Mouse (Mus musculus): ENCODE measurements around the gene Cnot3.
"Not testable (repeated sequence)": the region's sequence is repeated elsewhere in the genome, so short reads cannot be mapped to it uniquely, and the experiment has no call there.

Cnot3 gene

DNA sequence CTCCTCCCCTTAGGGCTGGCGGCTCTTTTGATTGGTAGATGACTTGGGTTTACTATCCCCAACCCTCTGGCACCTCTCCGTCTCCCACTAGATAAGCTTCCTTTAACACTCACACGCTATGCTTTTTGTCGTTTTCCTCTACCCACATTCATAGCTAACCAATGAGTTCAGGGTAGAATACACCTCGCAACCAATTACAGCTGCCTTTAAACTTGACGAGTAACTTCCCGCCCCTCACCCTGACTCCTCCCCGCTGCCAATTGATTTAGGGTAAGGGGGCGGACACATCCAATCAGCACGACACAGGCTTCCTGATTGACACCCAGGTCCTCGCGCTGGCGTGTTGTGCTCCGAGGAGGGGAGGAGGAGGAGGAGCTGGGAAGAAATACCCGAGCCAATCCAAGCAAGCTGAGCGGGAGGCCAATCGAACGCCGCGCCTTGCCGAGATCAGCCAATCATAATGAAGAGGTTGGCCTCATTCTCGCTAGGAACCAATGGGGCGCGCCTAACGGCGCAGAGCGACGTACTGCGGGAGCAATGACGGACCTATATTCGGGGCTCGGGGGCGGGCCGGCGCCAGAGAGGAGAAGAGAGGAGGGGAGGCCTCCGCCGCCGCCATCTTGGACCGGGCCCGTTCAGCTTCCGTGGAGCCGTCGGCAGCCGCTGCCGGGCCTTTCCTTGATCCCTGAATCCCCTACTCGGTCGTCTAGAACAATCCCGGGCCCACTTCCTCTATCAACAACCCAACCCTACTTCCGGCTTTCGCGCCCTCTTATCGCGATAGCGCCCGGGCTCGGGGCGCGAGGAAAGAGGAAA, at the start of gene Cnot3:
Gene Cnot3 (plus strand): TSS at position 597 of the 816 bp plus-strand sequence.
- peak; percentile 99 to 100 for DNase-seq

DNA sequence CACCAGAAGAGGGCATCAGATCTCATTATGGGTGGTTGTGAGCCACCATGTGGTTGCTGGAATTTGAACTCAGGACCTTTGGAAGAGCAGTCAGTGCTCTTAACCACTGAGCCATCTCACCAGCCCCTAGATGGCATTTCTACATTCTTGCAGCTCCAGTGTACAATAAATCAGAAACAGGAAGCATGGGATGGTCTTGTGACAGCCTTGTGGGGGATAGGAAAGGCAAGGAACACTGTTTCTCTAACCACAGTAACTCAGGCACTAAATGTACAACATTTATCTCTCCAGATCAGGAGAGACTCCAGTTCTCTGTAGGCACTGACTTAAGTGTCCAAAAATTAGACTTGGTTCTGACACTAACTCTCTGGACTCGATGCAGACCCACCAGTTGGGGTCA, 47.3 kb upstream of the Cnot3 start:
- not testable (repeated sequence) for DNase-seq

DNA sequence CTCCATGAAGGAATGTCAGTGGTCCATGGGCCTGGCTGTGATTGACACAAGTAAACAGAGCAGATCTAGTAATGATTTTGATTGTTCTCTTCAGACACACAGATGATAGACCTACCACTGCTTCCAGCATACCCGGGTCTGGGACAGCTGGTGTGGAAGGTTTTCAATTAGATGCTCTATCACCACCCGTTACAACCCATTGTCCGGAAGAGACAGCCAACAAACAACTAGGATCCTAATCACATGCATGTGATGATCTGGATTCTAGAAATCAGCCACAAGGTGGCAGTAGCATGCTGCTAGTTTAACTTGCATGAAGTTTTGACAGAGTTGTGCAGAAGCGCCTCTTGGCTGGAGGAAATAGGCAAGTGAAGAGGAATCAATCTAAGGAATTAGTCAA, 43.9 kb upstream of the Cnot3 start:
- DNase-seq = peak in 1 of 2 experiments; percentile 23

DNA sequence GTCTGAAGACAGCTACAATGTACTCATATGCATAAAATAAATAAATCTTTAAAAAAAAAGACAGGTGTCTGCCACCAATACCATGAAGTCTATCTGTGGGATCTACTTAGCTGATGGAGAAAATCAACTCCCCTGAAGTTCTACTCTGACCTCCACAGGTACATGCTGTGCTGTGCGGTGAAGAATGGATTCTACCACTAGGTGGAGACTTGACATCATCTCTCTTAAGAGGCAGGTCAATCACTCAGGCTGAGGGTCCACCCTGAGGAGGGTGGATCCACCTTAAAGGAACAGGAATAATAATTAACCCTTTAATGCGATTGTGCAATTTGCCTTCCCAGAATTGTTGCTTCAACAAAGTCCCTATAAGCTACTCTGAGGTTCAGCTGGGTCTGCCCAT, 38.3 kb upstream of the Cnot3 start:
- no peak for DNase-seq

- DNase-seq = no peak
These were observed 37.7 kb upstream of the Cnot3 start for GRCm38 (mm10) chr7:3607391-3607790.

DNA sequence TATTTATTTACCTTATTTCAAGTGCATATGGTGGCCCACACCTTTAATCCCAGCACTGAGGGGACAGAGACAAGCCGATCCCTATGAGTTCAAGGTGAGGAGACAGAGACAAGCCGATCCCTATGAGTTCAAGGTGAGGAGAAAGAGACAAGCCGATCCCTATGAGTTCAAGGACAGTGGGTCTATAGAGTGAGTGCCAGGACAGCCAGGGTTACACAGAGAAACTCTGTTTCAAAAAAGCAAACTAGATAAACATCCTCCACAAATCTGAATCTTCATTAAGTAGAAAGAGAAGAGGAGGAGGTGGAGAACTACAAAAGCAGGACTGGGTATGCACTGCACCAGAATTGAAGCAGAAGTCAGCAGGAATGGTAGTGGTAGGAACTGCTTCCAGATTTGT, 36.4 kb upstream of the Cnot3 start:
- DNase-seq = no peak

GRCm38 (mm10) chr7:3609082-3609481, 36.0 kb upstream of the Cnot3 start:
- no peak for DNase-seq

DNA sequence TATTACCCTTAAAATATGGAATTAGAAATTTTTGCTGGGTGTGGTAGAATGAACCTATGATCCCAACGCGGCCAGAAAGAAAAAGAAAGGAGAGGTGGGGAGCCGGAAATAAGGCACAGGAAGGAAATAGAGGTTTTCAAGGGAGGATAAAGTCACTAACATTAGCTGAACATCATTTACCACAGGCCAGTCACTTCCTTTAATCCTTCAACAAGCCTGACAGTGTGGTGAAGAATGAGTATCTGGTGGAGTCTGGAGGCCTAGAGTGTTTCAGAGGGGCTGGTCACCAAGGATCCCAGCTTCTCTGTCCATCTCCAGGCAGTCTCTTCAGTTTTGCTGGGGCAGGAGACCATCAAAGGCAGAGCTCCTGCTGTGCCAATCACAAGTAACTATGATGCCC, 34.6 kb upstream of the Cnot3 start:
- DNase-seq = no peak

GRCm38 (mm10) chr7:3611006-3611405, 34.1 kb upstream of the Cnot3 start:
- DNase-seq = no peak

GRCm38 (mm10) chr7:3614021-3614420, 31.0 kb upstream of the Cnot3 start:
- DNase-seq = no peak

GRCm38 (mm10) chr7:3616057-3616388, 29.0 kb upstream of the Cnot3 start, which contains the start of gene Oscar:
TSS of gene Oscar (minus strand) at chr7:3616157.
- DNase-seq = no peak

DNA sequence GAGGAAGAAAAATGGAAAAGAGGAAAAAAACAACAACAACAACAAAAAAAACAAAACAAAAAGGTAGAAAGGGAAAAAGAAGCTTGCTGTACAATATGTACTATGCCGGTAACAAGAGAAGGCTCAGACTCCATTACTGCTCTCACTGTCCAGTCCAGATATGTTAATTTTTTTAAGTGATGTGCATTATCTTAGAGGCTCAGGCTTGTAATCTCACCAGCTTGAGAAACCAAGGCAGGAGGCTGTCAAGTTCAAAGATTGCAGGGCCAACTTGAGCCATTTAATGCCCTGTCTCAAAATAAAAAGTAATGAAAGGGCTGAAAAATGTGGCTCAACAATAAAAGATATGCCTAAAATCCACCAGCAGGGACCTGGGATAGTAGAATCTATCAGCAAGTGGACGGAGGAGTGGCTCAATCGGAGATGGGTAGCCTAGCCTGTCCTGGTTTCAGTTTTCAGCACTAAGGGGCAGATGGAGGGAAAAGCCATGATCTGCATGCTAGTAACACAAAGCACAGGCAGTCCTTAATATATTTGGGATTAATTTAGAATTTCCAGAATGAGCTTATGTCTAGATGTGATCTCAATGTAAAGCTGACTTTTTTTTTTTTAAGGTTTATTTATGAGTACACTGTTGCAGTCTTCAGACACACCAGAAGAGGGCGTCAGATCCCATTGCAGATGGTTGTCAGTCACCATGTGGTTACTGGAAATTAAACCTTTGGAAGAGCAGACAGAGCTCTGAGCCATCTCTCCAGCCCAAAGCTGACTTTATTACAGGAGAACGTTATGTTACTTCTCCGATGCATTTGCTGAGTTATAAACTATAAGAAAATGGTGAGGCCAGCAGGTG, 28.5 kb upstream of the Cnot3 start:
- DNase-seq = peak in 1 of 2 experiments; percentile 26

DNA sequence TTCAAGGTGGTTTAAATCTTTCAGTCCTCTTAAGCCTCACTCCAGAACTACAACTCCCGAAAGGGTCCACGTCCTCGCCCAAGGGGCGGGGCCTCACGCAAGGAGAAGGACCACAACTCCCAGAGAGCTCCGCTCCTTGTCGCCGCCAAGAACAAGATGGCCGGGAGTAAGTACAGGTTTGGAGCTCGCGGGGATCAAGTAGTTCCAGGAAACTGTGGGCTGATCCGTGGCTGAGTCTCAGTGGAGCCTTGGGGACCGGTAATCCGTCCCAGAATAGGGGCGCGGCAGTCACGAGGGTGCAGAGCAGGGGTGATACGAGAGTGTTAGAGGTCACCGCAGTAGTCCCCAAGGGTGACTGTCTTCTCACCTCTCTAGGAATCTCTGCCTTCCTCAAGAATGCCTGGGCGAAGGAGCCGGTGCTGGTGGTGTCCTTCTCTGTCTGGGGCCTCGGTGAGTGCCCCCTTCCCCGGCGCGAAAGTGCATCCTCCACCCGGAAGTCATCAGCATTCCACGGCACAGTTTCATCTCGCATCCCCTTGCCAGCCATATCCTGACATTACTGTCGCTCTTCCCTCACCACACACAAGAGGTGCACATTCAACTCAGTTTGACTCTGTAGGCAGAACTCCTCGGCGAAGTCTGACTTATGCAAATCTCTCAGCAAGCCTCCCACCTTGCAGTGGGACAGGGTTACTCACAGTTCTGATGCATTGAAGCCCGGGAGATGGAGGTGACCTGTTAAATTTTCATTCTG, 27.6 kb upstream of the Cnot3 start, which contains the start of gene Ndufa3:
Gene Ndufa3 (plus strand): TSS at position 132 of the 754 bp plus-strand sequence.
- peak; percentile 83 to 88 for DNase-seq

GRCm38 (mm10) chr7:3629030-3629429, 16.0 kb upstream of the Cnot3 start:
- DNase-seq = no peak

DNA sequence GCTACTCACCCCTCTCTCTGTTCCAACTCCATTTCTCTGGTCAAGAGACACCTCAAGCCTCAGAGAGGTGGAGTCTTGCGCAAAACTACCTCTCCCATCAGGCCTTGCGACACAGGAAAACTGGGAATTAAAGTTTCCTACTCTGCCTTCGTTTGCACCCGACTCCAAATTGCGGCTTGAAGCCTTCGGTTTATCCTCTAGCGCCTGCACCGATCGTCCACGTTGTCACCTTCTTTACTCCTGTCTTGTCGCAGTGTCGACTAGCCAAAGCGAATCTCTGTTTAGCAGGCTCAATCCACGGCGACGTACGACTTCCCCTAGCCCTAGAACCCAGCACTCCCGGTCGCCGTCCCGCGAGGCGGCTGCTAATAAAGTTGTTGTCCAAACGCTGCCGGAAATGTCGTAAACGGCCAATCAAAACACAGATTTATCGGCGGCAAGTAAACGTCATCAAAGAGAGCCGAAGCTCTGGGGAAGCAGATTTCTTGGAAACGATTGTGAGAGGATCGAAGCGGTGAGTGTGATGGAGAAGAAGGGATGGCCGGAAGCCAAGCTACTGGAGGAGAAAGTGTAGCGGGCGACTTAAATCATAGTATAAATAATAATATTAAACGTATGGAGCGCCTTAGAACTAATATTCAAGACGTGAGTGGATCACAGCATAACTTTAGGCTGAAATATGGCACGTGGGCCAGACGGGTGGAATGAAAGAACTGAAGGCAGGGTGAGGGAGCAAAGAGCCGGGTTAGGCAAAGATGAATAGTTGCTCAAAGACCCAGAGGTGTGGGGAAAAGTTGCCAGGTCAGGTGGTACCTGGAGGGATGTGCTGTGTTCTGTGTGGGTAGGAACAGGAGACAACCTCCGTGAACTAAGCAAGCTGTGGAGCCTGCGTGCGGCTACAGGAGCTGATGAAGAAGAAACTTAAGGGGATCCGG, 15.3 kb upstream of the Cnot3 start, which contains the start of the genes Tfpt and Prpf31:
Gene Tfpt (minus strand): TSS at position 387 of the 935 bp plus-strand sequence.
Gene Prpf31 (plus strand): TSS at position 443 of the 935 bp plus-strand sequence.
- peak; percentile 81 to 89 for DNase-seq

GRCm38 (mm10) chr7:3630478-3630815, 14.6 kb upstream of the Cnot3 start:
- no peak for DNase-seq

GRCm38 (mm10) chr7:3643412-3643811, 1.7 kb upstream of the Cnot3 start:
- no peak for DNase-seq

- DNase-seq = no peak
These were observed 1.2 kb upstream of the Cnot3 start for GRCm38 (mm10) chr7:3643843-3644242.

DNA sequence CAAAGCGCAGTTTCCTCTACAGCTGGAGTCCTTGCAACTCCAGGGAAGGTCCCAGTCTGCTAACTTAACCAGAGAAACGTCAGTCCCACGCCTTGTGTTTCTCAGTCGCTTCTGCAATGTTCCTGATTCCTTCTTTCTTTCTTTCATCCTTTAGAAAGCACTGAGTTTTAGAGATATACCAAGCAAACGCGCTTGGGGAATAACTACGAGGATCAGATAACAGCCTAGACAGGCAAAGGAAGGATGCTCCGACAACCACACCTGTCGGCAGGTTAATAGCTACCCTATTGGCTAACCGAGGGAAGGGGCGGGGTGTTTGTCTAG, 758 bp upstream of the Cnot3 start:
- peak in 1 of 2 experiments; percentile 86 for DNase-seq

- DNase-seq = peak in 1 of 2 experiments; percentile 45
These were observed 489 bp downstream of the Cnot3 start for GRCm38 (mm10) chr7:3645488-3646025.

DNA sequence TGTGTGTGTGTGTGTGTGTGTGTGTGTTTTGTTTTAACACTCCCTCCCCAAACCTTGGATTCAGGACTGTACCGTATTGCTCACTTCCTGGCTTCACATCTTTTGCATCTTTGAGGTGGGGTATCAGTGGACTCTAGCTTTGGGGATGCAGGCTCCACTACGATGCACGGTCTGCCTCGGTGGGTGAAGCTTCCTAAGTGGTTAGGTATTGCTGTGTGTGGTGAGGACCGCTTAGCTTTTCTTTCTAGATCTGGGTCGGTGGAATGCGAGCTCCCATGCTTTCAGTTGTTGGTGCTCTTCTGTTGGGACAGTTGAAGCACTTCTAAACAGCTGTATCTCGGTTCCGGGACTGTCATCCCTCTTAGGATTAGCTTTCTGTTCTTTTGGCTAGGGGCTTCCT, 1.1 kb downstream of the Cnot3 start:
- no peak for DNase-seq

GRCm38 (mm10) chr7:3646641-3647040, 1.6 kb downstream of the Cnot3 start:
- DNase-seq = no peak

Data from thymus, adult 18-20 months (tissue).